Mouse (Mus musculus) spleen, adult 2 months (tissue): Measurements from ENCODE around the gene Srpk1. TPM values are rescaled to one million over a fixed set of nuclear protein-coding genes. Genes with fewer than 3 reads are reported as not detected.

Experiments
- DNase-seq, 2 experiments: peaks; one replicate each; pipeline versions ENCODE4 v3.0.0 to v3.0.0-alpha.2; 2012 to 2021; ENCODE audit warnings: low spot score in 2 of 2, low read depth in 1 of 2
- H3K27ac ChIP-seq: fragments of 200-500 bp; 2 replicates; pipeline ENCODE4 v1.5.1; 2012; ENCODE audit warnings: low read length, inconsistent platforms; ENCODE audit not compliant: insufficient read depth
- H3K27me3 ChIP-seq: fragments of 200-500 bp; 2 replicates; pipeline ENCODE4 v1.6.1; 2012; ENCODE audit warnings: mild to moderate bottlenecking, moderate library complexity, low read length, inconsistent platforms; ENCODE audit not compliant: control insufficient read depth, insufficient read depth
- H3K36me3 ChIP-seq: fragments of 200-500 bp; 2 replicates; pipeline ENCODE4 v1.6.1; 2012; ENCODE audit warnings: mild to moderate bottlenecking, low read length, inconsistent platforms; ENCODE audit not compliant: control insufficient read depth, insufficient read depth
- H3K4me1 ChIP-seq: fragments of 200-500 bp; 2 replicates; pipeline ENCODE4 v1.6.1; 2011; ENCODE audit warnings: inconsistent platforms; ENCODE audit not compliant: control insufficient read depth, insufficient read depth, insufficient read length
- H3K4me3 ChIP-seq: fragments of 200-500 bp; 2 replicates; pipeline ENCODE4 v1.5.1; 2011; ENCODE audit warnings: mild to moderate bottlenecking, inconsistent platforms; ENCODE audit not compliant: insufficient read depth, insufficient read length; ENCODE audit errors: extremely low read depth
- CTCF ChIP-seq: fragments of 200-500 bp; IDR thresholded peaks from 2 replicates; pipeline ENCODE4 v1.5.1; 2011; ENCODE audit warnings: mild to moderate bottlenecking, inconsistent platforms; ENCODE audit not compliant: insufficient read depth, insufficient read length, insufficient replicate concordance; ENCODE audit errors: extremely low read depth
- POLR2A ChIP-seq: fragments of 200-500 bp; IDR thresholded peaks from 2 replicates; pipeline ENCODE4 v1.6.1; 2011; ENCODE audit warnings: low read depth, low read length, inconsistent platforms
- WGBS: fragments of 180-500 bp; shearing (Covaris S2); methylation state at CpG from one replicate; pipeline ENCODE4 v1.1.7; 2018; 5-methylcytosine and 5-hydroxymethylcytosine counted together
- polyA plus RNA-seq: library from polyadenylated mRNA; depleted of rRNA; stranded (reverse); fragments of >200 nt; gene quantifications from 2 replicates; pipeline ENCODE4 v1.2.3, GENCODE M21; 2012; rRNA removed

Srpk1 gene
- polyA plus RNA-seq, 1 experiment: 20.5 TPM

- 75% methylated on average over 1 of the region's 1 CpGs for WGBS
- peak in 1 of 2 experiments; percentile 16 for DNase-seq
- H3K4me1 ChIP-seq: no peaks in the 10 kb centered on the region
- H3K27me3 ChIP-seq: no peaks in the 10 kb centered on the region
- TF ChIP-seq POLR2A: no peak
- no peak for TF ChIP-seq CTCF
- no peak overlapping the region for H3K27ac ChIP-seq
- H3K36me3 ChIP-seq: no peaks in the 10 kb centered on the region
- H3K4me3 ChIP-seq: no peak overlapping the region
Observed at GRCm38 (mm10) chr17:28546925-28547324, 75.6 kb downstream of the Srpk1 start.

- H3K36me3 ChIP-seq: no peaks in the 10 kb centered on the region
- TF ChIP-seq POLR2A (no peak), CTCF (no peak)
- no peaks in the 10 kb centered on the region for H3K4me1 ChIP-seq
- no peak for DNase-seq
- no peak overlapping the region for H3K27ac ChIP-seq
- WGBS: 64% methylated on average over 12 of the region's 12 CpGs
- H3K4me3 ChIP-seq: no peak overlapping the region
- no peaks in the 10 kb centered on the region for H3K27me3 ChIP-seq
Observed at GRCm38 (mm10) chr17:28537881-28538280, 84.6 kb downstream of the Srpk1 start.

Other genes starting within 250 kb of the Srpk1 start
- gene Fkbp5, start 105.2 kb downstream of the Srpk1 start, polyA plus RNA-seq: 26.1 and 29.7 TPM in 2 replicates
- 0.25 and 0.32 TPM in 2 replicates for gene Armc12, start 91.9 kb downstream of the Srpk1 start, polyA plus RNA-seq
- gene Clpsl2, start 73.3 kb downstream of the Srpk1 start, polyA plus RNA-seq: not detected in 2 replicates
- 8,275 and 8,966 TPM in 2 replicates for gene Clps, start 61.9 kb downstream of the Srpk1 start, polyA plus RNA-seq
- not detected in 2 replicates for gene Lhfpl5, start 47.1 kb downstream of the Srpk1 start, polyA plus RNA-seq
- 0.38 and 0.40 TPM in 2 replicates for gene Slc26a8, start 67.5 kb upstream of the Srpk1 start, polyA plus RNA-seq
- gene Mapk14, start 68.6 kb upstream of the Srpk1 start, polyA plus RNA-seq: 83.1 and 93.0 TPM in 2 replicates
- 0.28 and 0.81 TPM in 2 replicates for gene AC170998.1, start 103.4 kb upstream of the Srpk1 start, polyA plus RNA-seq
- 1.1 and 2.6 TPM in 2 replicates for gene Mapk13, start 146.6 kb upstream of the Srpk1 start, polyA plus RNA-seq
- gene Brpf3, start 178.4 kb upstream of the Srpk1 start, polyA plus RNA-seq: 42.9 and 43.2 TPM in 2 replicates
- 0.02 TPM in 1 of 2 replicates, not detected in the other for gene Pnpla1, start 235.7 kb upstream of the Srpk1 start, polyA plus RNA-seq